Mouse (Mus musculus): ENCODE data around the gene Igf2bp2. TPM values are rescaled to one million over a fixed set of nuclear protein-coding genes. Genes with fewer than 3 reads are reported as not detected.
A peak's percentile ranks its signal among the peaks of the same experiment; 100 is the strongest.

Gene Igf2bp2
- polyA plus RNA-seq (2015; fragmentation: Nextera tagmentation; extraction: Ambion mirVana), result 8.3 and 8.5 TPM in 2 replicates

- Histone ChIP-seq H3K4me1 (ENCODE audit: control insufficient read depth, low read depth, low read length) (no peaks in the 10 kb centered on the region), H3K9ac (ENCODE audit: low read depth, low read length) (peak within 1 kb of the TSS; percentile 58), H3K9me3 (replicated peaks; ENCODE audit: control insufficient read depth, low read length) (no peaks in the 10 kb centered on the region), H3K27ac (ENCODE audit: low read length) (no peak within 1 kb of the TSS), H3K4me2 (ENCODE audit: low read depth, low read length) (peak within 1 kb of the TSS; percentile 59), H3K4me3 (ENCODE audit: low read depth, low read length) (peak within 1 kb of the TSS; percentile 66), H3K36me3 (ENCODE audit: control insufficient read depth, insufficient read depth) (no peaks in the 10 kb centered on the region), H3K27me3 (ENCODE audit: control insufficient read depth, insufficient read depth, low read depth, low read length) (peaks cover 52% of the 10 kb centered on the region)
- under 1% methylated on average over 97 of the region's 131 CpGs for WGBS (ENCODE audit: insufficient replicate concordance)
- peak; percentile 85 for ATAC-seq (ENCODE audit: low read depth)
Measured at GRCm38 (mm10) chr16:22162512-22163455, at the start of gene Igf2bp2. Gene Igf2bp2, minus strand, starts transcription at chr16:22163299.

GRCm38 (mm10) chr16:22203501-22203900 lies 40.4 kb upstream of the Igf2bp2 start:
- no peak for ATAC-seq (ENCODE audit: low read depth)
- Histone ChIP-seq H3K9ac (ENCODE audit: low read depth, low read length) (no peak overlapping the region), H3K27ac (ENCODE audit: low read length) (no peak overlapping the region), H3K9me3 (replicated peaks; ENCODE audit: control insufficient read depth, low read length) (no peaks in the 10 kb centered on the region), H3K4me1 (ENCODE audit: control insufficient read depth, low read depth, low read length) (no peaks in the 10 kb centered on the region), H3K27me3 (ENCODE audit: control insufficient read depth, insufficient read depth, low read depth, low read length) (no peaks in the 10 kb centered on the region), H3K4me2 (ENCODE audit: low read depth, low read length) (no peak overlapping the region), H3K36me3 (ENCODE audit: control insufficient read depth, insufficient read depth) (no peaks in the 10 kb centered on the region), H3K4me3 (ENCODE audit: low read depth, low read length) (no peak overlapping the region)
- WGBS (ENCODE audit: insufficient replicate concordance), result 61% methylated on average over 1 of the region's 1 CpGs

DNA sequence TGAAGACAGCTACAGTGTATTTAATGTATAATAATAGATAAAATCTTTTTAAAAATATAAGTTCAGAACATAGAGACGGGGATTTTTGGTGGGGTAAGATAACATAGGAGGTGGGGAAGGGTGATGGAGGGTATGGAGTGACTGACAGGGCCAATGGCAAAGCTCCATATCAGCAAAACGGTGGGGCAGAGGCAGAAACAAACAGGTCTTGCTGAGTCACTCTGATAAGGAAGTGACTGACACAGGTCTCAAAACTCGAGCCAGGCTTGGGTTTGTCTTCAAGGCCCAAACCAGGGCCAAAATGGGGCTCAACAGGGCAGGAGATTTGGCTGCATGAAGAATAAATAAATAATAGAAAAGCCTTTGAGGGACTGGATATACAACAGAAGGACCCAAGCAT lies 38.8 kb upstream of the Igf2bp2 start:
- WGBS (ENCODE audit: insufficient replicate concordance), result 21% methylated on average over 3 of the region's 3 CpGs
- no peaks in the 10 kb centered on the region for H3K9me3 ChIP-seq (replicated peaks; ENCODE audit: control insufficient read depth, low read length)
- no peak for ATAC-seq (ENCODE audit: low read depth)
- no peaks in the 10 kb centered on the region for H3K36me3 ChIP-seq (ENCODE audit: control insufficient read depth, insufficient read depth)
- no peak overlapping the region for H3K9ac ChIP-seq (ENCODE audit: low read depth, low read length)
- H3K4me2 ChIP-seq (ENCODE audit: low read depth, low read length), result no peak overlapping the region
- H3K27me3 ChIP-seq (ENCODE audit: control insufficient read depth, insufficient read depth, low read depth, low read length), result no peaks in the 10 kb centered on the region
- no peak overlapping the region for H3K4me3 ChIP-seq (ENCODE audit: low read depth, low read length)
- H3K4me1 ChIP-seq (ENCODE audit: control insufficient read depth, low read depth, low read length), result no peaks in the 10 kb centered on the region
- H3K27ac ChIP-seq (ENCODE audit: low read length), result no peak overlapping the region

DNA sequence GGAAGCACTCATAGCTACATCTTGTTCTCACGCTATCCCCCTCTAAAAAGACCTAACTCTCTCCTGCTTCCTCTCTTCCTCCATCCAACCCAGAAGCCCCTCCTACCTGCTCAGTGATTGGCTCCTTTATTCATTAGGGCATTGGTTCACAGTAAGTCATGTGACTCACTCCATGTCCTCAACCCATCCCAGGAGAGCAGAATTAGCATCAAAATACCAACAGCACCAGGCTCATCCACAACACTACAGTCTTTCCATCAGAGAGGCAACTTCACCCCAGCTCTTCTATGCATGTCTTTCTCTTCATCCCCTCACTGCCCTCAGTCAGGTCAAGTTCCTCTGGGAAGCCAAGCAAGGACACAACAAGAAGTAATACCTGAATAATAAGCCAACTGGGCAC lies 37.4 kb upstream of the Igf2bp2 start:
- no peak overlapping the region for H3K4me3 ChIP-seq (ENCODE audit: low read depth, low read length)
- H3K9ac ChIP-seq (ENCODE audit: low read depth, low read length), result no peak overlapping the region

GRCm38 (mm10) chr16:22187366-22187765 lies 24.3 kb upstream of the Igf2bp2 start:
- Histone ChIP-seq H3K9me3 (replicated peaks; ENCODE audit: control insufficient read depth, low read length) (no peaks in the 10 kb centered on the region), H3K4me3 (ENCODE audit: low read depth, low read length) (no peak overlapping the region), H3K27ac (ENCODE audit: low read length) (no peak overlapping the region), H3K36me3 (ENCODE audit: control insufficient read depth, insufficient read depth) (no peaks in the 10 kb centered on the region), H3K9ac (ENCODE audit: low read depth, low read length) (no peak overlapping the region), H3K27me3 (ENCODE audit: control insufficient read depth, insufficient read depth, low read depth, low read length) (no peaks in the 10 kb centered on the region), H3K4me1 (ENCODE audit: control insufficient read depth, low read depth, low read length) (no peaks in the 10 kb centered on the region), H3K4me2 (ENCODE audit: low read depth, low read length) (no peak overlapping the region)
- 73% methylated on average over 12 of the region's 12 CpGs for WGBS (ENCODE audit: insufficient replicate concordance)
- no peak for ATAC-seq (ENCODE audit: low read depth)

More for the DNA sequence above, 37.4 kb upstream of the Igf2bp2 start:
- Histone ChIP-seq H3K27ac (ENCODE audit: low read length) (no peak overlapping the region), H3K4me2 (ENCODE audit: low read depth, low read length) (no peak overlapping the region), H3K4me1 (ENCODE audit: control insufficient read depth, low read depth, low read length) (no peaks in the 10 kb centered on the region), H3K9me3 (replicated peaks; ENCODE audit: control insufficient read depth, low read length) (no peaks in the 10 kb centered on the region), H3K36me3 (ENCODE audit: control insufficient read depth, insufficient read depth) (no peaks in the 10 kb centered on the region), H3K27me3 (ENCODE audit: control insufficient read depth, insufficient read depth, low read depth, low read length) (no peaks in the 10 kb centered on the region)
- no peak for ATAC-seq (ENCODE audit: low read depth)
- WGBS (ENCODE audit: insufficient replicate concordance), result 52% methylated on average over 1 of the region's 1 CpGs

DNA sequence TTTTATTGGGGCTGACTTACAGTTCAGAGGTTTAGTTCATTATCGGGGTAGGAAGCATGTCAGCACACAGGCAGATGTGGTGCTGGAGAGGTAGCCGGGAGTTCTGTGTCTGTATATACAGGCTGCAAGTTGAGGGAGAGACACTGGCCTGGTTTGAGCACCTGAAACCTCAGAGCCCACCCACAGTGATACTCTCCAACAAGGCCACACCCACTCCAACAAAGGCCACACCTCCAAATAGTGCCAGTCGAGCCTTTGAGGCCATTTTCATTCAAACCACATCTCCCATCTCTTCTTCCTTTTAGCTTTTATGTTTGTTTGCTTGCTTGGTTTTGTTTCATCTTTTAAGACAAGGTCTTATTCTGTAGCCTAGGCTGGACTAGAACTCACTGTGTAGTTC lies 22.3 kb upstream of the Igf2bp2 start:
- Histone ChIP-seq H3K36me3 (ENCODE audit: control insufficient read depth, insufficient read depth) (no peaks in the 10 kb centered on the region), H3K27ac (ENCODE audit: low read length) (no peak overlapping the region), H3K9me3 (replicated peaks; ENCODE audit: control insufficient read depth, low read length) (no peaks in the 10 kb centered on the region), H3K9ac (ENCODE audit: low read depth, low read length) (no peak overlapping the region), H3K4me2 (ENCODE audit: low read depth, low read length) (no peak overlapping the region), H3K4me1 (ENCODE audit: control insufficient read depth, low read depth, low read length) (no peaks in the 10 kb centered on the region), H3K27me3 (ENCODE audit: control insufficient read depth, insufficient read depth, low read depth, low read length) (no peaks in the 10 kb centered on the region), H3K4me3 (ENCODE audit: low read depth, low read length) (no peak overlapping the region)
- WGBS (ENCODE audit: insufficient replicate concordance), result 53% methylated on average over 3 of the region's 3 CpGs
- no peak for ATAC-seq (ENCODE audit: low read depth)

- Histone ChIP-seq H3K36me3 (ENCODE audit: control insufficient read depth, insufficient read depth) (no peaks in the 10 kb centered on the region), H3K9me3 (replicated peaks; ENCODE audit: control insufficient read depth, low read length) (no peaks in the 10 kb centered on the region), H3K27me3 (ENCODE audit: control insufficient read depth, insufficient read depth, low read depth, low read length) (no peaks in the 10 kb centered on the region), H3K4me2 (ENCODE audit: low read depth, low read length) (no peak overlapping the region), H3K4me3 (ENCODE audit: low read depth, low read length) (no peak overlapping the region), H3K4me1 (ENCODE audit: control insufficient read depth, low read depth, low read length) (no peaks in the 10 kb centered on the region), H3K27ac (ENCODE audit: low read length) (no peak overlapping the region), H3K9ac (ENCODE audit: low read depth, low read length) (no peak overlapping the region)
- no peak for ATAC-seq (ENCODE audit: low read depth)
- 84% methylated on average over 5 of the region's 5 CpGs for WGBS (ENCODE audit: insufficient replicate concordance)
Measured at GRCm38 (mm10) chr16:22184113-22184512, 21.0 kb upstream of the Igf2bp2 start.

- Histone ChIP-seq H3K36me3 (ENCODE audit: control insufficient read depth, insufficient read depth) (no peaks in the 10 kb centered on the region), H3K9ac (ENCODE audit: low read depth, low read length) (no peak overlapping the region), H3K4me3 (ENCODE audit: low read depth, low read length) (no peak overlapping the region), H3K27ac (ENCODE audit: low read length) (no peak overlapping the region), H3K4me2 (ENCODE audit: low read depth, low read length) (no peak overlapping the region), H3K4me1 (ENCODE audit: control insufficient read depth, low read depth, low read length) (no peaks in the 10 kb centered on the region), H3K9me3 (replicated peaks; ENCODE audit: control insufficient read depth, low read length) (no peaks in the 10 kb centered on the region), H3K27me3 (ENCODE audit: control insufficient read depth, insufficient read depth, low read depth, low read length) (no peaks in the 10 kb centered on the region)
- ATAC-seq (ENCODE audit: low read depth), result no peak
- WGBS (ENCODE audit: insufficient replicate concordance), result 62% methylated on average over 4 of the region's 4 CpGs
Measured at GRCm38 (mm10) chr16:22182286-22182685, 19.2 kb upstream of the Igf2bp2 start.

GRCm38 (mm10) chr16:22178793-22179192 lies 15.7 kb upstream of the Igf2bp2 start:
- H3K4me3 ChIP-seq (ENCODE audit: low read depth, low read length), result no peak overlapping the region
- H3K9ac ChIP-seq (ENCODE audit: low read depth, low read length), result no peak overlapping the region
- no peak overlapping the region for H3K27ac ChIP-seq (ENCODE audit: low read length)
- 59% methylated on average over 3 of the region's 3 CpGs for WGBS (ENCODE audit: insufficient replicate concordance)
- no peaks in the 10 kb centered on the region for H3K36me3 ChIP-seq (ENCODE audit: control insufficient read depth, insufficient read depth)
- H3K27me3 ChIP-seq (ENCODE audit: control insufficient read depth, insufficient read depth, low read depth, low read length), result no peaks in the 10 kb centered on the region
- H3K4me2 ChIP-seq (ENCODE audit: low read depth, low read length), result no peak overlapping the region
- H3K4me1 ChIP-seq (ENCODE audit: control insufficient read depth, low read depth, low read length), result no peaks in the 10 kb centered on the region
- ATAC-seq (ENCODE audit: low read depth), result no peak
- H3K9me3 ChIP-seq (replicated peaks; ENCODE audit: control insufficient read depth, low read length), result no peaks in the 10 kb centered on the region

Data from liver, embryonic 16.5 days (tissue).